Mouse (Mus musculus): ENCODE measurements around the gene Odaph. TPM values are rescaled to one million over a fixed set of nuclear protein-coding genes. Genes with fewer than 3 reads are reported as not detected.
A peak's percentile ranks its signal among the peaks of the same experiment; 100 is the strongest.
"Not testable (repeated sequence)": the region's sequence is repeated elsewhere in the genome, so short reads cannot be mapped to it uniquely, and the experiment has no call there.

The Odaph gene
- 0.67 TPM in 1 of 3 replicates, not detected in the others for total RNA-seq (2017)

DNA sequence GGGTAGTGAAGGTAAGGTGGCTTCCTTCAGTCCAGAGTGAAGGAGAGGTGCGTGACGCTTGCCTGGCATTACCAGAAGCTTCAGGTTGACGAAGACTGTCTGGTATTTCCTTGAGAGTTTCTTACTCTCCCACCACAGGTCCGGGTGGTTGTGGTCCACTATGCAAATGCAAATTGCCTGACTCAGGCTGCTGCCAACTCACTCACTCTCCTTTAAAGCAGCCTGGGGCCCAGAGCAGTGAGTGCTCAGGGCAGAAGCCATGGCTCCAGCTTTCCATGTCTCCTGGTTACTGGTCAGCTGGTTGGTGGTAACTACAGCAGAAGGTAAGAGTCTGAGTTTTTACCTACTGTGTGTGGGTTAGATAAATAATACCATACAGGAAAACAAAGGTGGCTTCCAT lies at the start of gene Odaph:
Gene Odaph, plus strand, starts transcription at position 240 of the 400 bp plus-strand sequence.
- ATAC-seq (replicated peaks; ENCODE audit: insufficient number of reproducible peaks, low FRiP score, low TSS enrichment, poor library complexity, severe bottlenecking), result no peak

DNA sequence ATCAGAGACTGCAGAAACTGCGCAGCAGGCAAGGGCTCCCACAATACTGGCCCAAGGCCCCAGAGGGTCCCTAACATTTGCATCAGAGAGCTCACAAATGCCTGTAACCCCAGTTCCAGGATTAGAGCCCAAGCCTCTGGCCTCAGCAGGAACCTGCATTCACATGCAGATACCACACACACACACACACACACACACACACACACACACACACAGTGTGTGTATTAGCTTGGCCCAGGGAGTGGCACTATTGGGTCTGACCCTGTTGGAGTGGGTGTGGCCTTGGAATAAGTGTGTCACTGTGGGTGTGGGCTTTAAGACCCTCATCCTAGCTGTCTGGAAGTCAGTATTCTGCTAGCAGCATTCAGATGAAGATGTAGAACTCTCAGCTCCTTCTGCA lies 41.7 kb upstream of the Odaph start:
- ATAC-seq (replicated peaks; ENCODE audit: insufficient number of reproducible peaks, low FRiP score, low TSS enrichment, poor library complexity, severe bottlenecking), result not testable (repeated sequence)

DNA sequence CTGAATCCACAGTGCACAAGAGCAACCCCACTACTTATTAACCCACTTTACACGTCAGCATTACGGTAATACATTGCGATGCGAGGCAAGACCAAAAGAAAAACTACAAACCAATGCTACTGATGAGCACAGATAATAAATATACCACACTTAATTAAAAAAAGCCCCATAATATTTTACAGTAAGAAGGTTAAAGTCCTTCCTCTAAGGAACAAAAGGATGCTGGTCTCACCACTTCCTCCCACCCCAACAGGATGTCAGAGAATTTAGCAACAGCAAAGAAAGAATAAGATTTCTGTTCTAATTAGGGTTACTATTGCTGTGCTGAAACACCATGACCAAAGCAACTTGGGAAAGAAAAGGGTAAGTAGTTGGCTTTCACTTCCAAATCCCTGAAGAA lies 40.3 kb upstream of the Odaph start:
- ATAC-seq (replicated peaks; ENCODE audit: insufficient number of reproducible peaks, low FRiP score, low TSS enrichment, poor library complexity, severe bottlenecking), result no peak

DNA sequence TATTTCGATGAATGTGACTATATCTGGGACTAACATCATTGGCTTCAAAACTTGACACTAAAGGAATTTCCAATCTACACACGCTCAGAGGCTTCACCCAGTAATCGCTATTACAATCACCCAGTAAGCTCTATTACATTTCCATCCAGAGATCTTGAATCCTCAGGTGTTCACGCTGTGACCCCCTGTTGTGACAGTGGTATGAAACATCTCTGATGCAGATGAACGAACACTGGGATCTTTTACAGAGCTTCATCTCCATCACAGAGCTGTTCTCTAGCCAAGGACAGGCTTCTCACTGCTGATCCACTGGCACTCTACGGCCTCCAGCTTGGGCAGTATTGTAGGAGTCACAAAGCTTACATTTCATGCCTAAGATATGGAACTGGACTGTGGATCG lies 37.8 kb upstream of the Odaph start:
- no peak for ATAC-seq (replicated peaks; ENCODE audit: insufficient number of reproducible peaks, low FRiP score, low TSS enrichment, poor library complexity, severe bottlenecking)

DNA sequence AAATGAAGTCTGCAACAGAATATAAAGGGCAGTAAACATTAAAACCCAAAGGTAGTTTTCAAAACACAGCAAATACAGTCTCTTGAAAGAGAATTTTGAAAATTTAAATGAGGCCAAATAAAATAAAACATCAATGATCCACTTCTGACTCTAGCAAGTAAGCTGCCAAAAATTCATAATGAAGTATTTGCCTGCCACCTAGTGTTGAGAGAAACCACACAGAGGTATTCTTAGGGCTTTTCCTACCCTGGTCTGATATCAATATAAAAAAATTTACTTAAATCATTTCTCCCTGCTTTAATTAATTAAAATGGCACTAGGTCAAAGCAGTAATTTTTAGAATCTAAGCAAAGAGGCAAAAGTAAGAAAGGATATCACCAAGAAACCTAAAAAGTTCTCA lies 35.9 kb upstream of the Odaph start:
- no peak for ATAC-seq (replicated peaks; ENCODE audit: insufficient number of reproducible peaks, low FRiP score, low TSS enrichment, poor library complexity, severe bottlenecking)

DNA sequence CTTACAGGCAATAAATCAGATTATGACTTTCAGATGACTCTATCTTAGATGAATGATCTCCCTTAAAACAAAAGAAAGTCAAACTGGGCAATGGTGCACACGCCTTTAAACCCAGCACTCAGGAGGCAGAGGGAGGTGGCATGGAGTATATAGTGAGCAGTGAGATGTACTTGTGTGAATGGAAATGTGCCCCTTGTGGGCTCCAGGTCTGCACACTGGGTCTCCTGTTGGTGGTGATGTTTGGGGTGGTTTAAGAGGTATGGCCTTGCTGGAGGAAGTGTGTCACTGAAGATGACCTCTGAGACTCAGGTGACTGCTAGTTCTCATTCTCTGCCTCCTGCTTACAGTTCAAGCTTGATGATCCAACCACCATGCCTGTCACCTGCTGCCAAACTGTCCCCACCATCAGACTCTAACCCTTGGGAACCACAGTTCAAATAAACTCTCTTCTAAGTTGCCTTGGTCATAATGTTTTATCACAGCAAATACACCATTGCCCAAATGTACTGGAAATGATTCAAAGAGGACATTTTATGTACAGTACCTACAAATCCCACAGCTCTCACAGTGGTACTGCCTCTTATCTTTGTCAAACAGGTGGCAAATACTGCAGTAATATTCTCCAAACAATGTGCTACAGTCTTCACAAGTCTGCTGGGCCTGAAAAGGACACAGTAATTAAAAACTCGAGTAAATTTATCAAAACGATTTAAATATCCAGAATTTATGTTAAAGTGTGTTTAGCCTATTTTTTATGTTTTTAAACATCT lies 30.1 kb upstream of the Odaph start:
- no peak for ATAC-seq (replicated peaks; ENCODE audit: insufficient number of reproducible peaks, low FRiP score, low TSS enrichment, poor library complexity, severe bottlenecking)

DNA sequence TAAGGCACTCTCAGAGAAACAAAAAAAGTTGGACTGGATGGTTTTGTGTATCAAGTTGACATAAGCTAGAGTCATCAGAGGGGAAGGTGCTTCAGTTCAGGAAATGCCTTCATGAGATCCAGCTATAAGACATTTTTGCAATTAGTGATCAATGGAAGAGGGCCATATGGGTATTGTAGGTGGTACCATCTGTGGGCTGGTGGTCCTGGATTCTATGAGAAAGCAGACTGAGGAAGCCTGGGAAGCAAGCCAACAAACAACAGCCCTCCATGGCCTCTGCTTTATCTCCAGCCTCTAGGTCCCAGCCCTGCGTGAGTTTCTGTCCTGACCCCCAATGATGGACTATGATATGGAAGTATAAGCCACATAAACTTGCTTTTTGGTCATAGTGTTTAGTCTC lies 28.2 kb upstream of the Odaph start:
- ATAC-seq (replicated peaks; ENCODE audit: insufficient number of reproducible peaks, low FRiP score, low TSS enrichment, poor library complexity, severe bottlenecking), result no peak

DNA sequence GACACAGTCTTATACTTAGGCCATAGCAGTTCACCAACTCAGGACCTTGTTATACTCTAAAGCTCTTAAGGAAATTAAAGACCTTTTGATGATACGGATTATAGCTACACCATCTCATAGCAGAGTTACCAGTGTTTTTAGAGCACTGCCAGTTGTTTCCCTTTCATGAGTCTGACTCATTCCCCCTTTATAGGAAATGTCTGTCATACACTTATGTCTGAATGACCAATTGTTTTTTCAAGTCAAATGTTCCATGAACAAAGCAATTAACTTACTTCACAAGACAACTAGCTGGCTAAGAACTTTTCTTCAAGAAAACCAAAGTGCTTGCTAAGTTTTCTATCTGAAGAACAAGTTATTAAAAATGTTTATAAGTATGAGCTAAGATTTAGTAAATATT lies 27.3 kb upstream of the Odaph start:
- no peak for ATAC-seq (replicated peaks; ENCODE audit: insufficient number of reproducible peaks, low FRiP score, low TSS enrichment, poor library complexity, severe bottlenecking)

DNA sequence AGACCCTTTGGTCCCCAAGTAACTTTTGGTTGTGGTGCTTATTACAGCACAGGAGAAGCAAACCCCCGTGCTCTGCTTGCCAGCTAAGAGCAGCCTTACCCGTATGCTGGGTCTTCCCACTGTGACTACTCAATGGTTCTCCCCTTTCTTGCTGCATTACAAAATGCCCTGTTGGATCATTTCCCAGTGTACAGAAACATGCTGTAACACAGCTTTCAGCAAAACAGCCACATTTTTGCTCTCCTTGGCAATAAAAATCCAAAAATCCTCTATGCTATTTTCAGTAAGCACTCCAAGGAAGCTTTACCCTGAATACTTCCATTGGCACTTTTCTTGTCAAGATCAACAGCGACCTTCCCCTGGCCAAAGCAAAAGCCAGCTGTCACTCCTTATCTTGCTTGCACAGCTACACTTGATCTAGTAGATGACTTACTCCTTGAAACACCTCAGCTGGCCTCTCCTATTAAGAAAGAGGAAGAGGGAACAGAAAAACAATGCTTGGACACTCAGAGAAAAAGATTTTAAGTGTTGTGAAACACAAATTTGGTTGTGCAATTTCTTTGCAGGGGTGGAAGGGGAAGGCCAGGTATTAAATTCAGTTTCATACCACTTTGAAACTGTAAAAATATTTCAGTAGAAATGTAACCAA lies 26.5 kb upstream of the Odaph start:
- 0 out of 2 replicates have a peak, but pooled peaks have one; percentile 8 for ATAC-seq (replicated peaks; ENCODE audit: insufficient number of reproducible peaks, low FRiP score, low TSS enrichment, poor library complexity, severe bottlenecking)

DNA sequence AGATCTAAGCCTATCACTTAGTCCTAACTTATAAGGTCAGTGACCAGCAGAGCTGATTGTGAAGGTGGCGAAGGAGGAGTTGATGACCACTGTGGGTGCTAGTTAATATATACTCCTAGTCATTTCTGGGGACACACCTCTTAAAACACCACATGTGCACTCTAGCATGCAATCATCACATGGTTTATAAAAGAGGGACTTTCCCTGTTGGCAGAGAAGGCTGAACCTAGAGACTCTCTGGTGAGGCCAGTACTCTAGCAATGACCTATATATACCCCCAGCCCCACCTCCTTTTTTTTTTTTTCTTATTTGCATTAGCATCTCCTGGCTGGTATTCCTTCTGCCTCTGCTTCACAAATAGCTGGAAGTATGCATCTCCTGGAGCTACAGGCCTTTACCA lies 25.9 kb upstream of the Odaph start:
- peak; percentile 79 for ATAC-seq (replicated peaks; ENCODE audit: insufficient number of reproducible peaks, low FRiP score, low TSS enrichment, poor library complexity, severe bottlenecking)

DNA sequence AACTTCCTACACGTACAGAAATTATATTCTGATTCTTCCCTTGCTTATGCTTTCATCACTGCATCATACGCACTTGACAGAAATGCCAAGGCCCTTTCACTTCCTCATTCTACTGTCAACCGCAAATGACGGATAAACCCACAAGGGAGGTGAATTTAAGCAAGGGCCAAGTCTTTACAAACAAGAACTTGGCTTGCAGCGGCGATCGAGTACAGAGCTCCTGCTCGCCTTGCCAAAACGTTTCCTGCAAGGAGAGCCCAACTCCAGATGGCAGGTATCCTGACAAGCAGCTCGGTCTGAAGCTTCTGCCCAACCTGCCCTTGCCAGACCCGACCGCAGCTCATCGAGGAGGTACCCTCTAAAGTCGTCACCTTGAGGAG lies 25.0 kb upstream of the Odaph start:
- ATAC-seq (replicated peaks; ENCODE audit: insufficient number of reproducible peaks, low FRiP score, low TSS enrichment, poor library complexity, severe bottlenecking), result peak; percentile 73

DNA sequence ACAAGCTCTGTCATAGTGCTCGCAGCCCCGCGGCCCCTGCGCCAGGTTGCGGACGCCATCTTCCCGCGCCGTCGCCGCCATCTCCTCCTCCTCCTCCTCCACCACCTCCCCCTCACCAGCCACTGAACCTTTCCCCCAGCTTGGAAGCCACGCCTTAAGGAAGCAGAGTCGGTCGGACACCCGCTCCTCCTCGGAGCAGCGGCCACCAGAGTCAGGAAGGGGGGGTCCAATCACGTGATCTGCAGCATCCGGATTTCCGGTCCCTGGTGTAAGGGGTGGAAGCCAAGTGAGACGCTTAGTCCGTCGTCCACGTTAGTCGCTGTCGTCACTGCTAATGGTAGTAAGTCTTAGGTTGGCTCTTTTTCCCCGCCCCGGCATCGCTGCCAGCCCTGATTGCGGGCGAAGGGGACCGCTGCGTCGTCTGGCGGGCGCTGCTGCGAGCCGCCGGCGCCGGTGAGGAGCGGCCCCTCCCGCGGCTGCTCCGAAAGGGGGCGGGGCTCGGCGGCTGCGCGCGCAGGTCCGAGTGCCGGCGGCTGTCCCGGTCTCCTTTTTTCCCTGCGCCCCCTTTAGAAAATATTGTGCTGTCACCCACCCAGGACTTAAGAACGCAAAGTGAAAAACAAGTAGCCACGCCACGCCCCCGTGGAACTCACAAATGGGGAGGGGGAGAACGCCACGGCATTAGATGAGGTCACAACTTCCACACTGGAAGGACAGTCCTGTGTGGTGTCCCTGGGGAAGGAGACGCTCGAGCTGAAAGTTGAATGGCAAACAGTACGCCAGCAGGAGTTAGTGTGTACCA lies 24.4 kb upstream of the Odaph start, which contains the start of gene Rchy1:
Gene Rchy1, minus strand, starts transcription at position 430 of the 802 bp plus-strand sequence.
- ATAC-seq (replicated peaks; ENCODE audit: insufficient number of reproducible peaks, low FRiP score, low TSS enrichment, poor library complexity, severe bottlenecking), result peak; percentile 77

DNA sequence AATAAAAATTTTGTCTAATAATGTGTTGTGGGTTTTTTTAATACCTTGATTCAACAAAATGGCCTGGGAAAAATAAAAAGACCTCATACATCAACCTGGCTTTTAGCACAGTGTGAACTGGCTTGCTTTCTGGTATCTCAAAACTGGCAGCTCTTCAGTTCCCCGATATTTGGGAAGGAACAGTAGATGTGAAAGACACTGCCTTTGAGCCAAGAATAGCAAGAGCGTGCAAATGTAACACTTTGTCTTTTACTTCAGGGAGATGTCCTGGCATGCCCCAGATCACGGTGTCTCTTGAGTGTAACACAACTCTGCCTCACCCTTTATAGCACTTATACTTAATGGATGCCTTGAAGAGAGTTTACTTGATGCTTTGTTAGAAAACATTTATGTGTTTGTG lies 15.2 kb upstream of the Odaph start:
- no peak for ATAC-seq (replicated peaks; ENCODE audit: insufficient number of reproducible peaks, low FRiP score, low TSS enrichment, poor library complexity, severe bottlenecking)

DNA sequence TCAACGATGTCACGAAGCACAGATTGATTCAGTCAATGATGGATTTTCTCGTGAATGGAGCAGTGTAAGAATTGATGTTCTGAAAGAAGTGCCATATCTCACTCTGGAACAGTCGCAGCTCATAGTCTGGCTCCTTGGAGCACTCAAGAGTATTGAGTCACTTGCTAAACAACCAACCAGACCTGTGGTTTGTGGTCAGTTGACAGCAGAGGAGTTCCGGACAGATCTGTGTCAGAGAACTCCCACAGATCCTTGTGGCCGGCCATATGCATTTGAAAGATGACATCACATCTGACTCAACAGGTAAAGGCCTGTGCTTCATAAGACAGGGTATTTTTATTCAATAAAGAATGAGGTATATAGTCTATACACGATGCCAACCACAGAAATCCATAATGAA lies 13.3 kb upstream of the Odaph start:
- 0 out of 2 replicates have a peak, but pooled peaks have one; percentile 32 for ATAC-seq (replicated peaks; ENCODE audit: insufficient number of reproducible peaks, low FRiP score, low TSS enrichment, poor library complexity, severe bottlenecking)

DNA sequence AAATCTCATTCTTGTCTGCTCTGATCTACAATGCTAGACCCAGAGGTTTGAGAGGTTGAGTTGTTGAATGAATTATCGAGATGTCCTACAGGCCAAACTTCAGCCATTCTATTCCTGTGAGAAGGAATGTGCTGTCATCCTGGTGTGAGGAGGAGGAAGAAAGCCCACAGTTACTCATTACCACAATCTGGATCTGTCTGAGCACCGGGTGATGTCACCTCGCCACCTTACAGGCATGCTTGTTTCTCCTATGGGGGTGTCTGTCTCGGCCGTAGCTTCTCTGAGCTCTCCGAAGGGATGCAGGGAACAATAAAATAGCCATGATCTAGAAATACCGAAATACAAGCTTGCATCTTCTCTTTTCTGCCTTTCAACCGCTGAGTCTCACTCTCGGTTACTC lies 11.5 kb upstream of the Odaph start:
- ATAC-seq (replicated peaks; ENCODE audit: insufficient number of reproducible peaks, low FRiP score, low TSS enrichment, poor library complexity, severe bottlenecking), result no peak

DNA sequence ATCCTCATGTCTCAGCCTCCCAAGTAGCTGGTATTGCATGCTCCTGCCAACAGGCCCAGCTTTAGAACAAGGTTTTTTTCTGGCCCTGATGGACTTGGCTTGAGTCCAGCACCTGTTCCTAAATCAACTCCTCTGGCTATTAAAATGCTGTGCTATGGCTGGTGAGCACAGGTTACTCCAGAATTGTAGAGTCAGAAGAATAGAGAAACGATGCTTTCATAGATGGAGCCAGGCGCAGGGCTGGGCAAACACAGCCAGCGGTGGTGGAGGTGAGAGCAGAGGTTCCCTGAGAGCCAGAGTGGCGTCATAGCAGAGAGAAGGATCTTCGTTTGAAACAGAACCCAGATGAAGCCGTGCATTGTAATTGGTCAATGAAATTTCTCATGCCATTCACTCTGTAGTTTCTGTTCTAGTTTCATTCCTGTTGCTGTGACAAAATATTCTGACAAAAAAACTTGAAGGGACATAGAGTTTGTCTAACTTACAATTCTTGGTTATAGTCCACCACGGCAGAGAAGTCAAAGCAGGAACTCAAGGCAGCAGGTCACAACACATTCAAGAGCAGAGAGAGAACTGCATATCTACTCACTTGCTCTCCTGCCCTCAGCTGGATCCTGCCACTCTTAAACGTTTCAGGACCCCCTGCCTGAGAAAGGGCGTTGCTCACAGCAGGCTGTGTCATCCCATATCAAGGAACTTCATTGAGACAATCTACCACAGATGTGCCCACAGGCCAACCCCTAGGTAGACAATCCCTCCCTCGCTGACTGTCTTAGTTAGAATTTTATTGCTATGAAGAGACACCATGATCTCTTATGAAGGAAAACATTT lies 10.5 kb upstream of the Odaph start:
- ATAC-seq (replicated peaks; ENCODE audit: insufficient number of reproducible peaks, low FRiP score, low TSS enrichment, poor library complexity, severe bottlenecking), result peak; percentile 29; the same call in 1 of the 2 replicates

DNA sequence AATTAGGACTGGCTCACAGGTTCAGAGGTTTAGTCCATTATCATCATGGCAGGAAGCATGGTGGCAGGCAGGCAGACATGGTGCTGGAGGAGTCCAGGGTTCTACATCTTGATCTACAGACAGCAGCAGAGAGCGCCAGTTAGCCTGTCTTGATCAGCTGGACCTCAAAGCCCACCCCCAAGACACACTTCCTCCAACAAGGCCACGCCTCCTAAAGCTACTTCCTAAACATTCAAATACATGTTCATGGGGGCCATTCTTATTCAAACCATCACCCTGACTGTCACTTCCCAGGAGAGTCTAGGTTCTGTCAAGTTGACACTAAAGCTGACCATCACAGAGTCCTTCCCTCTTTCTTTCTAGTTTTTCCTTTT lies 9.9 kb upstream of the Odaph start:
- ATAC-seq (replicated peaks; ENCODE audit: insufficient number of reproducible peaks, low FRiP score, low TSS enrichment, poor library complexity, severe bottlenecking), result no peak

DNA sequence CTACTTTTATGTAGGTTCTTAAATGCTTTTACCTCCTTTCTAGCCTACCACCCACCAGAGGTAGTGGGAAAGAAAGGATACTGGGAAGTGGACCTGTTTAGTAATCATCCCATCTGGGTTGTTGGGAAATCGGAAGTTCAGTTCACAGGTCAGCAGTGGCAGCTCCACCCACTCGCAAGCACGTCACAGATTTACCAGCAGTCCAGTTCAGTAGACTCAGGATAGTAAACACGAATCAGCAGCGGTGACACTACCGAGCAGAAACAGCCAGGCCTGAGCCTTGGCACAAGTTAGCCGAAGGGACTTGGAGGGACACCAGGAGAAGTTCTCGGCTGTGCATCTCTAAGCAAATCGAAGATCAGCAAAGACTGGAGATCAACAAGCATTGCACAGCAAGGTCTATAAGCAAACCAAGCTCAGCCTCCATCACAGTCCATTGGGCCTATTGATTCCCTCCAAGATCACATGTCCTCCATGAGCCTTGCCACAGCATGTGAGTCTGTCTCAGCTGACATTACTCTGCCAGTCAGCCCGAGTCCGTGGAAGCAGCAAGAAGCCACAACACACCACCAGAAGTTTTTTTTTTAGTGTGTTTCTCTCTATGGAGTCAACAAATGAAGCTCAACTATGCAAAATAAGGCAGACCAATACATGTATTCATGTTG lies 6.0 kb upstream of the Odaph start:
- no peak for ATAC-seq (replicated peaks; ENCODE audit: insufficient number of reproducible peaks, low FRiP score, low TSS enrichment, poor library complexity, severe bottlenecking)

Data from monocyte, adult 5-6 weeks (primary cell).